Mouse (Mus musculus) CD4-positive helper T cell, adult 2 months (primary cell): Measurements from ENCODE around the gene Rnaseh1.

Source experiments
- DNase-seq: peaks from one replicate; pipeline ENCODE4 v3.0.0-alpha.2; 2012; ENCODE audit warnings: low read depth, missing footprints, low spot score

Gene Rnaseh1

GRCm38 (mm10) chr12:28666734-28667133 is 17.3 kb downstream of the Rnaseh1 start:
- DNase-seq, result no peak

GRCm38 (mm10) chr12:28667287-28667686 is 17.9 kb downstream of the Rnaseh1 start:
- DNase-seq, result no peak

GRCm38 (mm10) chr12:28674038-28674720 is 24.8 kb downstream of the Rnaseh1 start:
- DNase-seq, result no peak

GRCm38 (mm10) chr12:28675121-28675924 is 25.9 kb downstream of the Rnaseh1 start, which contains the start of gene Adi1:
Gene Adi1, plus strand, starts transcription at chr12:28675231.
- peak; percentile 87 for DNase-seq

GRCm38 (mm10) chr12:28675925-28676209 is 26.5 kb downstream of the Rnaseh1 start:
- DNase-seq, result no peak

- no peak for DNase-seq
Measured at GRCm38 (mm10) chr12:28684674-28685073, 35.3 kb downstream of the Rnaseh1 start.

- DNase-seq, result no peak
Measured at GRCm38 (mm10) chr12:28685771-28686170, 36.4 kb downstream of the Rnaseh1 start.

GRCm38 (mm10) chr12:28686199-28686879 is 36.9 kb downstream of the Rnaseh1 start:
- DNase-seq, result no peak

GRCm38 (mm10) chr12:28688996-28689395 is 39.6 kb downstream of the Rnaseh1 start:
- DNase-seq, result no peak

- DNase-seq, result no peak
Measured at GRCm38 (mm10) chr12:28690730-28691129, 41.3 kb downstream of the Rnaseh1 start.

GRCm38 (mm10) chr12:28693738-28694137 is 44.3 kb downstream of the Rnaseh1 start:
- DNase-seq, result no peak

GRCm38 (mm10) chr12:28694231-28694630 is 44.8 kb downstream of the Rnaseh1 start:
- DNase-seq, result no peak

GRCm38 (mm10) chr12:28694776-28695175 is 45.4 kb downstream of the Rnaseh1 start:
- DNase-seq, result no peak

GRCm38 (mm10) chr12:28697821-28698595 is 48.6 kb downstream of the Rnaseh1 start:
- no peak for DNase-seq

- no peak for DNase-seq
Measured at GRCm38 (mm10) chr12:28699086-28699485, 49.7 kb downstream of the Rnaseh1 start.

GRCm38 (mm10) chr12:28699656-28700055 is 50.3 kb downstream of the Rnaseh1 start:
- peak; percentile 69 for DNase-seq

GRCm38 (mm10) chr12:28700101-28700511 is 50.7 kb downstream of the Rnaseh1 start:
- DNase-seq, result no peak

- DNase-seq, result no peak
Measured at GRCm38 (mm10) chr12:28700561-28701025, 51.2 kb downstream of the Rnaseh1 start.

GRCm38 (mm10) chr12:28701302-28701701 is 51.9 kb downstream of the Rnaseh1 start:
- no peak for DNase-seq

GRCm38 (mm10) chr12:28704381-28704780 is 55.0 kb downstream of the Rnaseh1 start:
- DNase-seq, result no peak

GRCm38 (mm10) chr12:28705204-28705603 is 55.8 kb downstream of the Rnaseh1 start:
- DNase-seq, result no peak

GRCm38 (mm10) chr12:28708154-28708553 is 58.8 kb downstream of the Rnaseh1 start:
- no peak for DNase-seq
